Mouse (Mus musculus): ENCODE measurements around the gene Pik3r1.

The Pik3r1 gene

GRCm38 (mm10) chr13:101739732-101740381, 28.2 kb downstream of the Pik3r1 start:
- no peak for ATAC-seq (ENCODE audit: low TSS enrichment)

DNA sequence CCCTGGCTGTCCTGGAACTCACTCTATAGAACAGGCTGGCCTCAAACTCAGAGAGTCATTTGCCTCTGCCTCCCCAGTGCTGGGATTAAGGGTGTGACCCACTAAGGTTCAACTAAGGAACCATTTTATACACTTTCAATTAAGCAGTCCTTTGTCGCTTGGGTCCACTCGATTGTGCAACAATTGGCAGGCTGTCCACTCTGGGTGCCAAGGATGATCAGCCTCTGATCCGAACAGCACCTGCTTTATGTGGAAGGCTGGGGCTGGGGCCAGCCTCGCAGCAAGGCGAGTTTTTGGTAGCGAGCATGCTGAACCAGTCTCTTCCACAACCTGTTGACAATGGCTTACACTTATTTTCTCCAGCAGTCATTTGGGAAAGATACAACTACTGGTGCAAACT, 29.2 kb downstream of the Pik3r1 start:
- no peak for ATAC-seq (ENCODE audit: low TSS enrichment)

GRCm38 (mm10) chr13:101736521-101737387, 31.3 kb downstream of the Pik3r1 start:
- ATAC-seq (ENCODE audit: low TSS enrichment), result no peak

GRCm38 (mm10) chr13:101735364-101736120, 32.5 kb downstream of the Pik3r1 start:
- peak; percentile 78 for ATAC-seq (ENCODE audit: low TSS enrichment)

- no peak for ATAC-seq (ENCODE audit: low TSS enrichment)
Observed at GRCm38 (mm10) chr13:101734227-101734626, 33.8 kb downstream of the Pik3r1 start.

DNA sequence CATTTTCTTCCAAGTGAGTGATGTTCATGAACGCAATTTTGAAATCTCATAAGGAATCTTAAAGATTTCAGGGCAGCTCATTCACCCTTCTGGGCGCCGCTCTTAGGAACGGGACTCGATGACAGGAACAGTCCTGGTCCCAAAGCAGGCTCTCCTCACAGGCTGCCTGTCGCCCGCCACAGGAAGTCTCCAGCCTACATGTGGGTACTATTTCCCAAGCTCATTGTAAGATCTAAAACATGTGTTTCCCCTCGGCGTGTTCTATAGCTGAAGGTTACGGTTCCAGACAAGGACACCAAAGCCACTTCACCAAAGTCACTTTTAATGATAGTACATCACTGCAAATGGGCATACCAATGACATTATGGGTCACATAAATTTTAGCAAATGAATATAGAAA, 35.3 kb downstream of the Pik3r1 start:
- no peak for ATAC-seq (ENCODE audit: low TSS enrichment)

- no peak for ATAC-seq (ENCODE audit: low TSS enrichment)
Observed at GRCm38 (mm10) chr13:101731777-101732176, 36.2 kb downstream of the Pik3r1 start.

GRCm38 (mm10) chr13:101730351-101730750, 37.7 kb downstream of the Pik3r1 start:
- no peak for ATAC-seq (ENCODE audit: low TSS enrichment)

DNA sequence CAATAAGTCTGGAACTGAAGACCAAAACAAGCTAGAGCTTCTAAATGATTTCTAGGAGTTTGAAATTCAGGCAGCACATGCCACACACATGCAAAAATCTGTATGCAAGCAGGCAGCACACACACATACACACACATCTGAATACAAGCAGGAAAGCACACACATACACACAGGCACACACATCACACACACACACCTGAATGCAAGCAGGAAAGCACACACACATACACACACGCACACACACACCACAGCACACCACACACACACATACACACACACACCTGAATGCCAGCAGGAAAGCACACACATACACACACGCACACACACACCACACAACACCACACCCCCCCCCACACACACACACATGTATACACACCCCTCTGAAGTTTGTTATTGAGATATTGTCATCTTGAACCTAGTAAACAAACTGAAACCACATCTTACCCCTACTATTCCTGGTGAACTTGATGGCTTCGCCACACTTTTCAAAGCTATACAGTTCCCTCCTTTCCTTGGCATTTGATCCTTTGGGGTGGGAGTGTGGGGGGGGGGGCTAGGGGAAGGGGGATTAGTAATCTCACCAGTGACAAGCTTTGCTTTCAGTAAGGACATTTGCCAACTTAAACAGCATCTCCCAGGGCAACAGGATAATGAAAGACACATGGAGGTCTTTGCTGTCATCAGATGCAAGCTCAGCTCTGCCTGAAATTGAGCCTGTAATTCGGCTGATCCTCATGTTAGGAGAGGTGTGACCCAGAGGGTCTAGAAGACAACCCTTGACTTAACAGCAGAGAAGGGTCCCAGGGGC, 38.6 kb downstream of the Pik3r1 start:
- ATAC-seq (ENCODE audit: low TSS enrichment), result no peak

- ATAC-seq (ENCODE audit: low TSS enrichment), result peak; percentile 89
Observed at GRCm38 (mm10) chr13:101728816-101729215, 39.2 kb downstream of the Pik3r1 start.

GRCm38 (mm10) chr13:101728300-101728699, 39.7 kb downstream of the Pik3r1 start:
- no peak for ATAC-seq (ENCODE audit: low TSS enrichment)

DNA sequence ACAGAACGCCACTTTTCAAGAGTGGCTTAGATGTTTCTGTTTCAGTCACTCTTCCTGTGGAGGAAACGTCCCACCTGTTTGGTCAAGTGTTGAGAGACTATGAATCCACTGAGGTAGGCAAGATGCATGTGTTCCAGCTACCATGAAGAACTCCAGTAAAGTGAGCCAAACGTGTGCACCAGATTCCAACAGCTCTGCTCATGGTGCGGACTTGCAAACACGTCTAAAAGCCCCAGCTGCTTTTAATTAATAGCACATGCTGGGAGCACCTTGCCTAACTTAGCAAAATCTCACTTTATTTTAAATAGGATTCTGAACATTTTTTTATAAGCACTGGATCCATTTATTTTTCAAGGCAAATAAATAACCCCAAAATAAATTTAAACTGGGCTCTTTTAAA, 40.2 kb downstream of the Pik3r1 start:
- ATAC-seq (ENCODE audit: low TSS enrichment), result no peak

- no peak for ATAC-seq (ENCODE audit: low TSS enrichment)
Observed at GRCm38 (mm10) chr13:101726922-101727321, 41.1 kb downstream of the Pik3r1 start.

GRCm38 (mm10) chr13:101721901-101722595, 46.0 kb downstream of the Pik3r1 start:
- ATAC-seq (ENCODE audit: low TSS enrichment), result no peak

DNA sequence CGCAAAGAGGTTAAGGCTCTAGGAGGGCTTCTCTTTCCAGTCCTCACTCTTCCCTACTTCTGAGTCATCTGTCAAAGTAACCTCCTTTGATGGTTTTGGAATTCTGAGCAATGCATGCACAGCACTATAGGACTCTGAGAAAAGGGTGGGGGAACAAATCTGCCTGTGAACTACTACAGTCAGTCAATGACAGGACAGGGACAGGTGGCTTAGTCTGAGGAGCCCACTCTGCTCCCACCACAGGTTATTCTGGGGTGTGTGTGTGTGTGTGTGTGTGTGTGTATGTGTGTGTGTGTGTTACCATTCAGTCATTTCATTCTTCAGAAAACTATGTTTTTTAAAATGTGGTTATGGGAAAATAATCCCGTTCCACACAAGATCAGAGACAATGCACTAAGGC, 46.9 kb downstream of the Pik3r1 start:
- no peak for ATAC-seq (ENCODE audit: low TSS enrichment)

- peak; percentile 75 for ATAC-seq (ENCODE audit: low TSS enrichment)
Observed at GRCm38 (mm10) chr13:101719312-101719870, 48.6 kb downstream of the Pik3r1 start.

DNA sequence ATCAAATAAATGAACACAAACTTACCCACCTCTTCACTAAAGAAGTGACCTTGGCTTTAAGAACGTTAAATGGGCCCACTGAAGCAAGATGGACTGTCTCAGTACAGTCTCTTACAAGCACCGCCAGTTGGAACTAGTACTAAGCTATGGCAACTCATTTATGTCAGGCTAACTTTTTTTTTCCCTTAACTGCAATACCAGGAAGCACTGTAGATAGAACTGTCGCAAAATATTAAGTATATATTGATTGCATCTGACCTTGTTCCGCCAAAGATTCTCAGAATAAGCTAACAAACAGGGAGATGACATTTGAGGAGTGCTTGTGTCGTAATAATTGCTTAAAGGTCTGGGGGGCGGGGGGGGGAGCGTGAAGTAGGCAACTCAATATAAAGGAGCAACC, 49.3 kb downstream of the Pik3r1 start:
- ATAC-seq (ENCODE audit: low TSS enrichment), result no peak

GRCm38 (mm10) chr13:101717836-101718235, 50.2 kb downstream of the Pik3r1 start:
- no peak for ATAC-seq (ENCODE audit: low TSS enrichment)

DNA sequence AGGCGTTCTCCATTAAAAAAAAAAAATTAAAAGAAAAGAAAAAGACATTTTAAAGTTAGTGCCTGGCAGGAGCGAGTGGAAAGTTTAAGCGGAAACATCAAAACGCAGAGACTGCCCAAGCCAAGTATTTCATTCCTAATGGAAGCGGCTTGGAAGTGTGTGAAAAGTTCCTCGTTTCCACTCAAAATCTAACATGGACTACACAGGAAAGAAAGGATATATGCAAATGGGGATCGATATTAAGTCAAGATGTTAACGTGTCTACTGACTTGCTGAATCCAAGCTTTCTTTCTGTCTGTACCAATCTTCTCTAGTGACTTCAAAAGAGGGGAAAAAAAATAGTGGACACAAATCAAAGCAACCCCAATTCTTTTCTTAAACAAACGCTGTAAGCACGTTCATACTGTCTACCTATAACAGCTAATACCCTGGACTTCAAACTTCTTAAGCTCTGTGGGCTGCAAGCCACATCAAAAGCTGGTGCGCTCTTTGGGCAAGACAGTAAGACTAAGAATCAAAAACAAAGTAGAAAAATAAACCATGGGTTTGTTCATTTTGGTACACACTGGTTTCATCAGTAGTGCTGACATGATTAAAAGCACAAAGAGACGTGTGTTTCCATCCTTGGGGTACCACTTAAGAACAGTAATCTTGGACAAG, 54.5 kb downstream of the Pik3r1 start:
- no peak for ATAC-seq (ENCODE audit: low TSS enrichment)
